Comparison of ENCODE assay signal across 7 mouse cellular contexts in genomic region chr4:133297360-133297759, GRCm38 (mm10). TPM values are rescaled to one million over a fixed set of nuclear protein-coding genes. Genes with fewer than 3 reads are reported as not detected.
A peak's percentile ranks its signal among the peaks of the same experiment; 100 is the strongest.
DNase-seq lines count a peak whose midpoint lies in the region; ATAC-seq and TF ChIP-seq lines count a peak whose summit lies in the region.

No protein-coding gene starts in this region.

- no peak overlapping the region for H3K4me3 ChIP-seq in kidney, embryonic 14.5 days (ENCODE audit: low read length)
- H3K4me3 ChIP-seq in kidney, embryonic 15.5 days (replicated peaks), result no peak overlapping the region
- no peak overlapping the region for H3K4me3 ChIP-seq in CH12.LX (replicated peaks in 1 of 3; ENCODE audit: low read depth in 2 of 3, low read length in 2 of 3, poor library complexity in 1 of 3)
- no peak overlapping the region for H3K4me3 ChIP-seq in hindbrain, embryonic 16.5 days (ENCODE audit: low read length)

- no peak overlapping the region for H3K27ac ChIP-seq in kidney, embryonic 14.5 days (ENCODE audit: low read depth, low read length)
- H3K27ac ChIP-seq in kidney, embryonic 15.5 days, result no peak overlapping the region
- no peak overlapping the region for H3K27ac ChIP-seq in CH12.LX (ENCODE audit: insufficient read depth, low read depth)
- H3K27ac ChIP-seq in hindbrain, embryonic 16.5 days (ENCODE audit: low read depth, low read length), result peak overlapping the region; percentile 17; the same call in 1 of the 2 replicates

- no peak for TF ChIP-seq CTCF in CH12.LX (conservative IDR thresholded peaks at IDR 0.05 in 1 of 2, IDR thresholded peaks at IDR 0.05 in 1 of 2; ENCODE audit: low read depth in 2 of 2, low read length in 2 of 2)

- no peak for TF ChIP-seq RAD21 in CH12.LX (IDR thresholded peaks at IDR 0.05; ENCODE audit: low read depth, low read length)

- H3K9me3 ChIP-seq in kidney, embryonic 14.5 days (ENCODE audit: control insufficient read depth, low read length), result no peaks in the 10 kb centered on the region
- H3K9me3 ChIP-seq in kidney, embryonic 15.5 days (replicated peaks), result no peaks in the 10 kb centered on the region
- H3K9me3 ChIP-seq in CH12.LX (replicated peaks; ENCODE audit: low read length), result no peaks in the 10 kb centered on the region
- H3K9me3 ChIP-seq in hindbrain, embryonic 16.5 days (ENCODE audit: control insufficient read depth, low read length), result no peaks in the 10 kb centered on the region

- no peak for TF ChIP-seq POLR2A in CH12.LX (IDR thresholded peaks at IDR 0.05; ENCODE audit: low read depth, low read length)

- no peak for TF ChIP-seq EP300 in CH12.LX (IDR thresholded peaks at IDR 0.05; ENCODE audit: low read length)

- ATAC-seq in kidney, embryonic 14.5 days (ENCODE audit: low FRiP score, low TSS enrichment), result no peak; the same call in 1 of the 2 replicates
- no peak for ATAC-seq in kidney, embryonic 15.5 days (replicated peaks; ENCODE audit: low FRiP score)
- no peak for ATAC-seq in hindbrain, embryonic 16.5 days

- H3K27me3 ChIP-seq in kidney, embryonic 14.5 days (ENCODE audit: control insufficient read depth, insufficient read depth, low read length), result no peaks in the 10 kb centered on the region
- 0 out of 2 replicates have a peak, but pooled peaks cover 3% of the 10 kb centered on the region for H3K27me3 ChIP-seq in kidney, embryonic 15.5 days
- no peaks in the 10 kb centered on the region for H3K27me3 ChIP-seq in CH12.LX (replicated peaks)
- H3K27me3 ChIP-seq in hindbrain, embryonic 16.5 days (replicated peaks; ENCODE audit: control insufficient read depth, insufficient read depth, low read length), result no peaks in the 10 kb centered on the region

- H3K4me1 ChIP-seq in kidney, embryonic 14.5 days (ENCODE audit: control insufficient read depth, insufficient read depth, low read length), result peaks cover 24% of the 10 kb centered on the region
- peaks cover 46% of the 10 kb centered on the region for H3K4me1 ChIP-seq in kidney, embryonic 15.5 days
- peaks cover 14 to 74% of the 10 kb centered on the region in 2 experiments for H3K4me1 ChIP-seq in CH12.LX (ENCODE audit: control insufficient read depth in 1 of 2, insufficient read depth in 2 of 2)
- H3K4me1 ChIP-seq in hindbrain, embryonic 16.5 days (ENCODE audit: control insufficient read depth, insufficient read depth, low read depth, low read length), result peaks cover 29% of the 10 kb centered on the region

- no peaks in the 10 kb centered on the region for H3K79me2 ChIP-seq in CH12.LX (replicated peaks; ENCODE audit: control insufficient read depth, extremely low read depth, insufficient read depth, poor library complexity, severe bottlenecking)

- in situ Hi-C loops in CH12.LX (cut with MboI; ENCODE audit: low pct_ligation_motif_present, low pct_unique_long_range_greater_than_20kb, low sequenced_read_pairs), result no loop called here

- H3K36me3 ChIP-seq in kidney, embryonic 14.5 days (ENCODE audit: control insufficient read depth, insufficient read depth, low read length), result peaks cover 31% of the 10 kb centered on the region
- peaks cover 50% of the 10 kb centered on the region for H3K36me3 ChIP-seq in kidney, embryonic 15.5 days
- H3K36me3 ChIP-seq in CH12.LX (replicated peaks in 1 of 2; ENCODE audit: control insufficient read depth in 1 of 2, insufficient read depth in 1 of 2, low read length in 1 of 2), result peaks cover 39 to 82% of the 10 kb centered on the region in 2 experiments
- H3K36me3 ChIP-seq in hindbrain, embryonic 16.5 days (ENCODE audit: control insufficient read depth, insufficient read depth, low read length), result peaks cover 16% of the 10 kb centered on the region

- dilution Hi-C loops in CH12.LX (cut with MboI; ENCODE audit: extremely low pct_ligation_motif_present, extremely low pct_unique_long_range_greater_than_20kb, low sequenced_read_pairs), result no loop called here

- DNase-seq in CH12.LX (ENCODE audit: extremely low read depth) (peak; percentile 24), MN1 (ENCODE audit: low spot score) (peak; percentile 24)
- no peak for DNase-seq in embryo, embryonic 11 days
- DNase-seq in lung, postnatal 4 days, result no peak

- peak overlapping the region; percentile 28 for H3K9ac ChIP-seq in kidney, embryonic 14.5 days (ENCODE audit: low read depth, low read length)
- H3K9ac ChIP-seq in kidney, embryonic 15.5 days, result no peak overlapping the region
- H3K9ac ChIP-seq in CH12.LX (ENCODE audit: insufficient read depth, low read depth), result no peak overlapping the region
- peak overlapping the region; percentile 10 for H3K9ac ChIP-seq in hindbrain, embryonic 16.5 days (ENCODE audit: low read depth, low read length)

- no peak overlapping the region for H3K4me2 ChIP-seq in kidney, embryonic 14.5 days (replicated peaks; ENCODE audit: low read depth, low read length)
- H3K4me2 ChIP-seq in kidney, embryonic 15.5 days, result no peak overlapping the region
- no peak overlapping the region for H3K4me2 ChIP-seq in CH12.LX (ENCODE audit: insufficient read depth, low read depth, poor library complexity, severe bottlenecking)
- H3K4me2 ChIP-seq in hindbrain, embryonic 16.5 days (ENCODE audit: low read length), result no peak overlapping the region

- WGBS in kidney, embryonic 14.5 days, result 66% methylated on average over 10 of the region's 10 CpGs
- 67% methylated on average over 10 of the region's 10 CpGs for WGBS in kidney, embryonic 15.5 days
- WGBS in hindbrain, embryonic 16.5 days, result 60% methylated on average over 10 of the region's 10 CpGs

TF ChIP-seq in CH12.LX, 34 proteins besides CTCF, POLR2A, EP300 and RAD21:
- no peak for TF ChIP-seq CHD1 (IDR thresholded peaks at IDR 0.05; ENCODE audit: low read depth, low read length)
- TF ChIP-seq BHLHE40 (IDR thresholded peaks at IDR 0.05; ENCODE audit: low read depth, low read length), result peak; percentile 39; the same call in 1 of the 2 replicates
TF ChIP-seq in CH12.LX: peak in this region for 1.

RNA-seq across cellular contexts. Expression of gene Tmem222, which starts 19.8 kb away (rescaled TPM):
- polyA plus RNA-seq in kidney, embryonic 14.5 days (2014; fragmentation: Nextera tagmentation; extraction: Ambion mirVana), result 74.9 and 87.9 TPM in 2 replicates
- 77.3 and 85.7 TPM in 2 replicates for polyA plus RNA-seq in kidney, embryonic 15.5 days (2015; fragmentation: Nextera tagmentation; extraction: Ambion mirVana)
- total RNA-seq in CH12.LX (2012; rRNA removed) (64.0 and 64.8 TPM in 2 replicates), CH12.LX (2014; rRNA removed) (85.0 and 95.7 TPM in 2 replicates)
- 73.2 and 79.5 TPM in 2 replicates for polyA plus RNA-seq in CH12.LX (2012; ENCODE audit: insufficient read length, low read depth)
- polyA plus RNA-seq in hindbrain, embryonic 16.5 days (2015; fragmentation: Nextera tagmentation; extraction: Ambion mirVana), result 121 and 130 TPM in 2 replicates

RNA-seq across cellular contexts. Expression of gene Sytl1, which starts 34.4 kb away (rescaled TPM):
- polyA plus RNA-seq in kidney, embryonic 14.5 days (2014; fragmentation: Nextera tagmentation; extraction: Ambion mirVana), result 0.70 and 1.1 TPM in 2 replicates
- 0.96 and 1.8 TPM in 2 replicates for polyA plus RNA-seq in kidney, embryonic 15.5 days (2015; fragmentation: Nextera tagmentation; extraction: Ambion mirVana)
- total RNA-seq in CH12.LX (2012; rRNA removed), result 11.9 and 20.0 TPM in 2 replicates
- total RNA-seq in CH12.LX (2014; rRNA removed), result 8.2 and 8.3 TPM in 2 replicates
- 12.1 and 12.5 TPM in 2 replicates for polyA plus RNA-seq in CH12.LX (2012; ENCODE audit: insufficient read length, low read depth)
- polyA plus RNA-seq in hindbrain, embryonic 16.5 days (2015; fragmentation: Nextera tagmentation; extraction: Ambion mirVana), result 0.44 and 0.54 TPM in 2 replicates

RNA-seq across cellular contexts. Expression of gene Wdtc1, which starts 55.9 kb away (rescaled TPM):
- polyA plus RNA-seq in kidney, embryonic 14.5 days (2014; fragmentation: Nextera tagmentation; extraction: Ambion mirVana), result 10.0 and 16.0 TPM in 2 replicates
- polyA plus RNA-seq in kidney, embryonic 15.5 days (2015; fragmentation: Nextera tagmentation; extraction: Ambion mirVana), result 12.0 and 13.1 TPM in 2 replicates
- total RNA-seq in CH12.LX (2012; rRNA removed) (6.8 and 10.8 TPM in 2 replicates), CH12.LX (2014; rRNA removed) (2.8 and 3.0 TPM in 2 replicates)
- polyA plus RNA-seq in CH12.LX (2012; ENCODE audit: insufficient read length, low read depth), result 9.1 and 9.6 TPM in 2 replicates
- polyA plus RNA-seq in hindbrain, embryonic 16.5 days (2015; fragmentation: Nextera tagmentation; extraction: Ambion mirVana), result 18.8 and 21.3 TPM in 2 replicates

RNA-seq across cellular contexts. Expression of gene Map3k6, which starts 56.7 kb away (rescaled TPM):
- polyA plus RNA-seq in kidney, embryonic 14.5 days (2014; fragmentation: Nextera tagmentation; extraction: Ambion mirVana), result 2.8 and 4.1 TPM in 2 replicates
- 4.0 and 4.3 TPM in 2 replicates for polyA plus RNA-seq in kidney, embryonic 15.5 days (2015; fragmentation: Nextera tagmentation; extraction: Ambion mirVana)
- 0.21 TPM in 1 of 2 replicates, not detected in the other for total RNA-seq in CH12.LX (2012; rRNA removed)
- not detected in 2 replicates for total RNA-seq in CH12.LX (2014; rRNA removed)
- not detected in 2 replicates for polyA plus RNA-seq in CH12.LX (2012; ENCODE audit: insufficient read length, low read depth)
- 2.6 and 4.2 TPM in 2 replicates for polyA plus RNA-seq in hindbrain, embryonic 16.5 days (2015; fragmentation: Nextera tagmentation; extraction: Ambion mirVana)

Comparison
In these comparisons a context has a peak if more than half of its experiments do, and no peak if none do; other contexts are left out.
1. H3K9ac ChIP-seq: peak in kidney, embryonic 14.5 days (single experiment) and hindbrain, embryonic 16.5 days (single experiment); none in kidney, embryonic 15.5 days (single experiment) and CH12.LX (single experiment).
2. DNase-seq: peak in CH12.LX (single experiment) and MN1 (single experiment); none in embryo, embryonic 11 days (single experiment) and lung, postnatal 4 days (0 of 2).